Mouse (Mus musculus) thymus, postnatal 14 days (tissue): ENCODE data around the gene Serpina3g.

Experiments used
- DNase-seq: peaks from one replicate; pipeline ENCODE4 v3.0.0; 2021

Serpina3g gene

DNA sequence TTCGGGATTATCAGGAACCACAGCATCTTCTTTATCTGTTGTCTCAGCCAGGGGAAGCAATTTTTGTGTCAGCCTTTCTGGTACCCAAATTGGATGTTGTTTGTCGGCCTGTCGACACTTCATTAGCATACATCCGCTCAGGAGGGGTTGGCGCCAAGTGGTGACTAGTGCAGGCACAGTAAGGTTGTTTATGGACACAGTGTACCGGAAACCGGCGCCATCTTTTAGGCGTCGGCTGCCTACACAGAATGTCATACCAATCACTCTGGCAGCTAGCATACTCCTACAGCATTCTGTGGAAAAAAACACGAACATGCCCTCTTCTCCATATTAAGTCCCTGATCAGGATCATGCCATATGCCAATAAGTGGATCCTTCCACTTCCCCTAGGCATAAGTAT lies 47.3 kb downstream of the Serpina3g start:
- no peak for DNase-seq

DNA sequence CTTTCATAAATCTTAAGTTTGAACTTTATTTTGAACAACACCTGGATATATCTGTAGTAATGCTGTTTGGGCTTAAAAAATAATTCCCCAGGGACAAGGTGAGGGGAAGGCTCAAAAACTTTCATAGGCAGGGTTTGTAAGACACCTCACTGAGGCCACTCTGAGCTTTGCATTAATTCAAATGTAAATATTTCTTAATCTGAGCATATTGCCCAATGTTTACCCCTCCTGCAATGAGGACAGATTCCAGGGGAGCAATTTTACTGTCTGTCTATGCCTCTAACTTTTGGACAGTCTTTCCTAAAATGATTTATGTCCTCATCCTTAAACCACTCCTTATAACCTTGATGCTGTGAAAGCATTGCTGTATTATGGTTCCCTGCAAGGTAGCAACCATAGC lies 52.3 kb downstream of the Serpina3g start:
- no peak for DNase-seq

DNA sequence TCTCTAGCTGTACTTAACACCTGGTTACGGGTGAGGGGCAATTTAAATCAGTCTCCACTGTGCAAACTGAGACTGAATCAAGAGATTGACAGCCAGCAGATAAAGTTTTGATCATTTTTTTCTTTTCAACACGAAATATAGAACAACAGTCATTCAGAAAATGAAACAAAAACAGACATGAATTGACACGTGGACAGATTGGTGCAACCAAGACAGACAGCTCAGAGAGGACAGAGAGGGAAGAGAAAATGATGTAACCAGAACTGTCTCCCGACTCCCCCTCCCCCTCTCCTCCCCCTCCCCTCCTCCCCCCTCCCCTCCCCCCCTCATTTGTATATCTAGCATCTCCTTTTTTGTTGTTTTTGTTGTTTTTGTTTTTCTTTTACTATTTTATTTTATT lies 53.8 kb downstream of the Serpina3g start:
- DNase-seq, result no peak
